Mouse (Mus musculus) liver, embryonic 14.5 days (tissue): Measurements from ENCODE around the gene Ppm1l. TPM values are rescaled to one million over a fixed set of nuclear protein-coding genes. Genes with fewer than 3 reads are reported as not detected.

Experiments
- ATAC-seq: fragments of 200-750 bp; cut with Nextera tagmentation; 2 replicates; pipeline ENCODE4 v1.8.0; 2017; ENCODE audit warnings: moderate number of reproducible peaks, mild to moderate bottlenecking, moderate library complexity; ENCODE audit not compliant: insufficient read depth
- DNase-seq, 3 experiments: peaks; one replicate each; pipeline ENCODE4 v3.0.0-alpha.2; 2012 to 2013; ENCODE audit warnings: low read depth in 3 of 3, low spot score in 3 of 3
- H3K27ac ChIP-seq: fragments of 300-500 bp; sonication (generic); 2 replicates; pipeline ENCODE4 v1.5.1; 2014; ENCODE audit warnings: moderate library complexity, mild to moderate bottlenecking, control low read depth, inconsistent platforms
- H3K27me3 ChIP-seq: fragments of 300-500 bp; sonication (generic); 2 replicates; pipeline ENCODE4 v1.6.1; 2014; ENCODE audit warnings: mild to moderate bottlenecking, low read length, moderate library complexity; ENCODE audit not compliant: control insufficient read depth, insufficient read depth
- H3K36me3 ChIP-seq: fragments of 300-500 bp; sonication (generic); replicated peaks from 2 replicates; pipeline ENCODE4 v1.6.1; 2014; ENCODE audit warnings: low read depth; ENCODE audit not compliant: control insufficient read depth, insufficient read depth
- H3K4me1 ChIP-seq, 2 experiments: fragments of 200-500 bp in 1 of 2; fragments of 300-500 bp in 1 of 2; sonication (generic) in 1 of 2; replicated peaks; 2 replicates each; pipeline ENCODE4 v1.6.1; 2012 to 2014; ENCODE audit warnings: antibody characterized with exemption in 1 of 2, inconsistent platforms in 1 of 2, low read length in 1 of 2; ENCODE audit not compliant: control insufficient read depth in 2 of 2, insufficient read depth in 2 of 2
- H3K4me2 ChIP-seq: fragments of 300-500 bp; sonication (generic); 2 replicates; pipeline ENCODE4 v1.6.1; 2014; ENCODE audit warnings: low read depth, mild to moderate bottlenecking, control low read depth, moderate library complexity
- H3K4me3 ChIP-seq, 2 experiments: fragments of 200-500 bp in 1 of 2; fragments of 300-500 bp in 1 of 2; sonication (generic) in 1 of 2; 2 replicates each; pipeline ENCODE4 v1.5.1; 2012 to 2014; ENCODE audit warnings: low read depth in 2 of 2, low read length in 2 of 2, mild to moderate bottlenecking in 2 of 2, control low read depth in 1 of 2, inconsistent platforms in 1 of 2, moderate library complexity in 1 of 2; ENCODE audit not compliant: insufficient read depth in 1 of 2
- H3K9ac ChIP-seq: fragments of 300-500 bp; sonication (generic); replicated peaks from 2 replicates; pipeline ENCODE4 v1.6.1; 2014; ENCODE audit warnings: mild to moderate bottlenecking, control low read depth, moderate library complexity
- H3K9me3 ChIP-seq: fragments of 300-500 bp; sonication (generic); 2 replicates; pipeline ENCODE4 v1.6.1; 2016; ENCODE audit warnings: low read length, mixed read lengths; ENCODE audit not compliant: control insufficient read depth
- CTCF ChIP-seq: IDR thresholded peaks from 2 replicates; pipeline ENCODE4 v1.5.1; 2016; ENCODE audit warnings: antibody characterized with exemption, low read depth, control low read depth
- EP300 ChIP-seq: IDR thresholded peaks from 2 replicates; pipeline ENCODE4 v1.6.1; 2016; ENCODE audit warnings: antibody characterized with exemption, low read depth
- WGBS: fragments of 180-500 bp; shearing (Covaris S2); extraction: QIAGEN DNeasy Blood & Tissue Kit; methylation state at CpG from one replicate; pipeline ENCODE4 v1.1.7; 2014; ENCODE audit not compliant: insufficient replicate concordance; 5-methylcytosine and 5-hydroxymethylcytosine counted together
- polyA plus RNA-seq, 2 experiments: library from polyadenylated mRNA; depleted of rRNA in 1 of 2; stranded (reverse) in 1 of 2; unstranded in 1 of 2; fragments of >200 nt; fragmentation: Nextera tagmentation in 1 of 2; extraction: Ambion mirVana in 1 of 2; gene quantifications; 2 replicates each; pipeline versions ENCODE4 v1.2.1 to v1.2.3; 2012 to 2014

Gene Ppm1l
- polyA plus RNA-seq (2012; rRNA removed) (1.9 and 2.4 TPM in 2 replicates), polyA plus RNA-seq (2014; fragmentation: Nextera tagmentation; extraction: Ambion mirVana) (3.7 and 5.6 TPM in 2 replicates)

GRCm38 (mm10) chr3:69316391-69317195, at the start of gene Ppm1l:
Ppm1l (plus strand) TSS chr3:69316861.
- Histone ChIP-seq H3K9me3 (no peaks in the 10 kb centered on the region), H3K4me1 (peaks cover 8 to 17% of the 10 kb centered on the region in 2 experiments), H3K4me2 (peak within 1 kb of the TSS; percentile 88), H3K36me3 (no peaks in the 10 kb centered on the region), H3K27me3 (no peaks in the 10 kb centered on the region), H3K4me3 (peak within 1 kb of the TSS; percentile 96 to 98), H3K9ac (peak within 1 kb of the TSS; percentile 96), H3K27ac (peak within 1 kb of the TSS; percentile 87)
- WGBS: under 1% methylated on average over 75 of the region's 80 CpGs
- TF ChIP-seq EP300 (peak; percentile 44; the same call in 1 of the 2 replicates), CTCF (peak; percentile 11; the same call in 1 of the 2 replicates)
- peak; percentile 92 to 93 (median 92) for DNase-seq
- ATAC-seq: peak; percentile 90

DNA sequence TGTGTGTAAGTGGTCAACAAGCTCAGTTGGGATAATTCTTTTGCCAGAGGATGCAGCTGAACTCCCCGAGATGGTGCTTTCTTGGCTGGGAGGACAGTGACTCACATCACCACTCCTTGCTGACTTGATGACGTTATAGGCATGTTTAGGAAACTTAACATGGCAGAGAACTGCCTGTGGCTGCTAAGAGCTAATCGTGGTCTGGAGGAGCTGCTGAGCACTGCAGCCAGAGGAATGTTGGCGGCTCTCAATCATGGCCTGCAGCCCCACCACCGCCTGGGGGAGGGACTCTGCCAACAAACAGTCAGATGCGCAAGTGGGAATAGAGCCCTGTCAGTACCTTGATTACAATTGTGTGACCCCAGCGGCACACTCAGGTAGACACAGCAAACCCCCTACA, 44.8 kb upstream of the Ppm1l start:
- Histone ChIP-seq H3K27me3 (no peaks in the 10 kb centered on the region), H3K4me2 (no peak overlapping the region), H3K4me3 (no peak overlapping the region), H3K9me3 (no peaks in the 10 kb centered on the region), H3K9ac (no peak overlapping the region), H3K4me1 (no peaks in the 10 kb centered on the region), H3K27ac (no peak overlapping the region), H3K36me3 (no peaks in the 10 kb centered on the region)
- DNase-seq: no peak
- WGBS: 54% methylated on average over 7 of the region's 7 CpGs
- ATAC-seq: no peak
- TF ChIP-seq CTCF (no peak), EP300 (no peak)

DNA sequence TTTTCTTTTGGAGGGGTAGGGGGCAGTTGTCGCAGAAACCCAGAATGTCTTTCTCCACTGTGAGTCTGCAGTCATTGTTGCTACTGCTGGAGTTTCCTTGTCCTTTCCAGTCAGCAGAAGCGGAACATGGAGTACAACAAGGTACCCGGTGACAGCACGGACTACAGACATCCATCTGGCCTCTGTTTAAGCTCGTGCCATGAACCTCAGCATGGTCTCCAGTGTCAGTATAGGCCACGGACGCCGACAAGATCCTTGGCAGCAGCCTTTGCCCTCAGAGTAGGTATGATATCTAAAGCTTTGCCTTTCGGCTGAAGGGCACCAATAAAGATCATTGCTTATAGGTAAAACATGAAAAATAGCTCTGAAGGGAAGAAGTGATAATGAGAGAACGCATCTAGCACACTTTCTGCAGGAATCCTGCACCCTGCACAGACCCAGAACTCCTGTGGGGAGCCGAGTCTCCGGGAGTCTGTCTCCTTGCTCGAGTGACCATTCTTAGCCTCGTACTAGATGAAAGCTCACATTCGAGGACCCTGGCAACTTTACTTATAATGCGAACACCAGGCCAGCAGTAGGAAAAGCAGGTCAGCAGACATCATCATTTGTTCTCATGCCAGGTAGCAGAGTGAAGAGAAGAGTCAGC, 42.5 kb upstream of the Ppm1l start:
- Histone ChIP-seq H3K36me3 (no peaks in the 10 kb centered on the region), H3K4me3 (no peak overlapping the region), H3K27ac (no peak overlapping the region), H3K4me1 (no peaks in the 10 kb centered on the region), H3K4me2 (no peak overlapping the region), H3K27me3 (no peaks in the 10 kb centered on the region), H3K9ac (no peak overlapping the region), H3K9me3 (no peaks in the 10 kb centered on the region)
- no peak for TF ChIP-seq EP300
- TF ChIP-seq CTCF: no peak
- WGBS: 67% methylated on average over 16 of the region's 16 CpGs
- no peak for ATAC-seq
- DNase-seq: no peak

DNA sequence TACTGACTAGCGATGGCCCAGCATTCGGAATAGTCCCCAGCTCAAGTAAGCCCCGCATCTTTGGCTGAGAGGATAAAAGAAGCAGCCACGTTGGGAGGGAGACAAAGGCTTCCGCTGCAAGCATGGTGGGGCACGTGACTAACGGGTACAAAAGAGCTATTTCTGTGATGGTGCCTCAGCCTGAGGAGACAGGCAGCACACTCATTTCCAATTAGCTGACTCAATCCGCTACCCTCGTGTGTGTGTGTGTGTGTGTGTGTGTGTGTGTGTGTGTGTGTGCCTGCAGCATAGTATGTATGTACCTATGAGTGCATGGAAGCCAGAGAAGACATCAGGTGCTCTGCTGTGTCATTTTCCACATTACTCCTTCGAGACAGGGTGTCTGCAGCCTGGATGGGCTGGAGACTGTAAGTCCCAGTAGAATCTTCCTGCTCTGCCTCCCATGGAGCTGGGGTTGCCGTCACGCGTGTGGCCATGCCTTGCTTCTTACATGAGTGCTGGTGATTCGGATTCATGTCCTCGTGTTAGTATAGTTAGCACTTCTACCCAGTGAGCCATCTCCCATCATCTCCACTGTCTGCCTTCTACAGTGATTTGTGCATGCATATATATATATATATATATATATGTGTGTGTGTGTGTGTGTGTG, 41.9 kb upstream of the Ppm1l start:
- DNase-seq (no peak), ATAC-seq (no peak)
- 72% methylated on average over 15 of the region's 15 CpGs for WGBS
- H3K4me1 ChIP-seq: no peaks in the 10 kb centered on the region
- TF ChIP-seq CTCF (no peak), EP300 (no peak)
- no peak overlapping the region for H3K9ac ChIP-seq
- H3K27me3 ChIP-seq: no peaks in the 10 kb centered on the region
- H3K9me3 ChIP-seq: no peaks in the 10 kb centered on the region
- no peak overlapping the region for H3K4me3 ChIP-seq
- H3K36me3 ChIP-seq: no peaks in the 10 kb centered on the region
- H3K27ac ChIP-seq: no peak overlapping the region
- H3K4me2 ChIP-seq: no peak overlapping the region

DNA sequence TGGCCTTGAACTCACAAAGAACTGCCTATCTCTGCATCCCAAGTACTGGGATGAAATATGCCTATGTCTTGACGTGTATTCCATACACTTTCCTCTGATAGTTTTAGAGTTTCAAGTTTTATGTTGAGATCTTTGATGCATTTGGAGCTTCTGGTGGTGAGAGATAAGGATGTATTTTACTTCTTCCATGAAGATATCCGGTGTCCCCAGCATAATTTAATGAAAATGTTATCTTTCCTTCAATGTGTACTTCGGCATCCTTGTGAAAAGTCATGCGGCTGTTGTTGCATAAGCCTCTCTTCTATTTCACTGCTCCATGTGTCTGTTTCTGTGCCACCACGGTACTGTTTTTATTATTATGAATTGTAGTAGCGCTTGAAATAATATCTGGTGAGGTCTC, 38.0 kb upstream of the Ppm1l start:
- no peaks in the 10 kb centered on the region for H3K27me3 ChIP-seq
- 56% methylated on average over 6 of the region's 6 CpGs for WGBS
- H3K4me3 ChIP-seq: no peak overlapping the region
- TF ChIP-seq EP300 (no peak), CTCF (no peak)
- no peaks in the 10 kb centered on the region for H3K4me1 ChIP-seq
- no peak for ATAC-seq
- no peak overlapping the region for H3K4me2 ChIP-seq
- DNase-seq: no peak
- H3K27ac ChIP-seq: no peak overlapping the region
- H3K36me3 ChIP-seq: no peaks in the 10 kb centered on the region
- no peak overlapping the region for H3K9ac ChIP-seq
- H3K9me3 ChIP-seq: no peaks in the 10 kb centered on the region
